Mouse (Mus musculus) E14TG2a.4 (cell line): ENCODE results near the gene Golga7b.

Experiments used
- H3K27me3 ChIP-seq: 2 replicates; pipeline ENCODE4 v1.6.1; 2014; ENCODE audit warnings: low read length, control low read depth; ENCODE audit not compliant: insufficient read depth
- H3K36me3 ChIP-seq: 2 replicates; pipeline ENCODE4 v1.6.1; 2014; ENCODE audit warnings: low read length, control low read depth; ENCODE audit not compliant: insufficient read depth
- H3K4me1 ChIP-seq: replicated peaks from 2 replicates; pipeline ENCODE4 v1.6.1; 2014; ENCODE audit warnings: low read depth, low read length, control low read depth
- H3K4me3 ChIP-seq: replicated peaks from 2 replicates; pipeline ENCODE4 v1.5.1; 2014; ENCODE audit warnings: mild to moderate bottlenecking, low read length
- H3K9me3 ChIP-seq: 2 replicates; pipeline ENCODE4 v1.6.1; 2014; ENCODE audit warnings: low read length, control low read depth
- CTCF ChIP-seq: conservative IDR thresholded peaks from 2 replicates; pipeline ENCODE4 v1.5.1; 2014; ENCODE audit warnings: low read length
- NANOG ChIP-seq: IDR thresholded peaks from 2 replicates; pipeline ENCODE4 v1.6.1; 2014; ENCODE audit warnings: borderline replicate concordance, low read length, mixed read lengths
- POU5F1 ChIP-seq: IDR thresholded peaks from 2 replicates; pipeline ENCODE4 v1.6.1; 2014; ENCODE audit warnings: low read length, borderline replicate concordance

Gene Golga7b

GRCm38 (mm10) chr19:42240881-42241280 lies 6.5 kb upstream of the Golga7b start:
- TF ChIP-seq NANOG (no peak), POU5F1 (no peak), CTCF (no peak)
- Histone ChIP-seq H3K36me3 (no peaks in the 10 kb centered on the region), H3K9me3 (no peaks in the 10 kb centered on the region), H3K4me1 (peaks cover 4% of the 10 kb centered on the region; the same call in 1 of the 2 replicates), H3K4me3 (no peak overlapping the region), H3K27me3 (peaks cover 19% of the 10 kb centered on the region)

DNA sequence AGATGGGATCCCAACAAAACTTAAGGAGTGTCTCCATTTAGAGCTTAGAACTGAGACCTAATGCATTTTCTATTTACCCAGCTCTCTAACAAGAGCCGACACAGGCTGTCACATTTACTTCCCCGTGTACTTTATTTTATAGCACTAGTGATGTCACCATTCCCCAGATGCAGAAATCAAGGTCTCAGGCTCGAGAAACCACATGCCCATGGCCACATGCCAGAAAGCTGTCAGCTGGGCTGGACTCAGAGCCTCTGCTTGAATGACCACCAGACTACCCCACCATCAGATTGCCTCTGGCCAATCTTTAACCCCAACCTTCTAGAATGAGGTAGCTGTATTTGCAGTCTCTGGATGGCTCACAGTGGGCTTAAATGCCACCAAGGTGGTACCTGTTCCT lies 4.0 kb upstream of the Golga7b start:
- Histone ChIP-seq H3K27me3 (peaks cover 28% of the 10 kb centered on the region; the same call in 1 of the 2 replicates), H3K4me3 (no peak overlapping the region), H3K36me3 (no peaks in the 10 kb centered on the region), H3K4me1 (peaks cover 8% of the 10 kb centered on the region; the same call in 1 of the 2 replicates), H3K9me3 (no peaks in the 10 kb centered on the region)
- TF ChIP-seq NANOG, result no peak
- no peak for TF ChIP-seq POU5F1
- no peak for TF ChIP-seq CTCF

GRCm38 (mm10) chr19:42246626-42247025 lies 748 bp upstream of the Golga7b start:
- H3K36me3 ChIP-seq, result no peaks in the 10 kb centered on the region
- H3K9me3 ChIP-seq, result no peaks in the 10 kb centered on the region
- peaks cover 39% of the 10 kb centered on the region for H3K27me3 ChIP-seq
- no peak overlapping the region for H3K4me3 ChIP-seq
- peaks cover 3% of the 10 kb centered on the region; the same call in 1 of the 2 replicates for H3K4me1 ChIP-seq
- no peak for TF ChIP-seq POU5F1

GRCm38 (mm10) chr19:42249976-42250914 lies 2.9 kb downstream of the Golga7b start:
- peaks cover 47% of the 10 kb centered on the region for H3K27me3 ChIP-seq

GRCm38 (mm10) chr19:42255438-42255783 lies 8.0 kb downstream of the Golga7b start:
- no peak for TF ChIP-seq NANOG
- no peak for TF ChIP-seq POU5F1
- no peak for TF ChIP-seq CTCF
- no peaks in the 10 kb centered on the region for H3K36me3 ChIP-seq
- peak overlapping the region; percentile 72 for H3K4me3 ChIP-seq
- H3K4me1 ChIP-seq, result peaks cover 4% of the 10 kb centered on the region
- no peaks in the 10 kb centered on the region for H3K9me3 ChIP-seq
- peaks cover 61% of the 10 kb centered on the region for H3K27me3 ChIP-seq

More at GRCm38 (mm10) chr19:42249976-42250914, 2.9 kb downstream of the Golga7b start:
- no peaks in the 10 kb centered on the region for H3K36me3 ChIP-seq
- H3K4me3 ChIP-seq, result no peak overlapping the region
- peaks cover 6% of the 10 kb centered on the region for H3K4me1 ChIP-seq
- TF ChIP-seq CTCF, result no peak
- no peak for TF ChIP-seq NANOG
- TF ChIP-seq POU5F1, result no peak
- H3K9me3 ChIP-seq, result no peaks in the 10 kb centered on the region

GRCm38 (mm10) chr19:42255784-42256610 lies 8.6 kb downstream of the Golga7b start:
- Histone ChIP-seq H3K4me3 (peak overlapping the region; percentile 72), H3K9me3 (no peaks in the 10 kb centered on the region), H3K36me3 (no peaks in the 10 kb centered on the region), H3K27me3 (peaks cover 56% of the 10 kb centered on the region), H3K4me1 (peaks cover 4% of the 10 kb centered on the region)
- TF ChIP-seq CTCF (no peak), NANOG (no peak)

DNA sequence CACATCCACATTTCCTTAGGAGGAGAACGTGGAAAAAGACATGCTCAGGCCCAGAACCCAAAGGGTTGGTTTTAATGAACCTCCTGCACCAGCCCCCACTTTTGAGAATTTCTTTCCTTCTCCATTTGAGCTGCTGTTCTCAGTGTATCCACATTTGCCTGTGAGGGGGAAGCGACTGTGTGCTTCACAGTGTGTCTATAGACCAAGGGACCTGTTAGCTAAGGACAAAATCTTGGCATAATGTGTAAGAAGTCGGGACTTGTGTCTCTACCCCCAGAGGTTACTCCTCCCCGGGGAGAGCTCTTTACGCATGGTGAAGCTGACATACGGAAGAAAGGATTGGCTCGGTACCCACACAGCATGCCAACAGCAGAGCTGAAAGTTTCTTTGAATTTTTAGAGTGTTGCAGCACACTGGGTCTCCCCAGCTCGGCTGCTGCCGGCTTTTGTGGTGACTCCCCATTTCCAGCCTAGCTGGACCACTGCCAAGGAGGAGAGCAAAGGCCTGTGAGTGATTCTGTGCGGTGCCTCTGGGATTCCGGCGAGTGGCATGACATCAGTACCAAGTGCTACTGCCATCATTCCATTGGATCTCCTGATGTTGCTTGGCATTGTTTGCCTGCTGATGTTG lies 9.4 kb downstream of the Golga7b start:
- Histone ChIP-seq H3K4me3 (no peak overlapping the region), H3K36me3 (no peaks in the 10 kb centered on the region), H3K4me1 (peaks cover 4% of the 10 kb centered on the region), H3K27me3 (peaks cover 49% of the 10 kb centered on the region), H3K9me3 (no peaks in the 10 kb centered on the region)
- no peak for TF ChIP-seq NANOG
- TF ChIP-seq CTCF, result no peak
- no peak for TF ChIP-seq POU5F1

DNA sequence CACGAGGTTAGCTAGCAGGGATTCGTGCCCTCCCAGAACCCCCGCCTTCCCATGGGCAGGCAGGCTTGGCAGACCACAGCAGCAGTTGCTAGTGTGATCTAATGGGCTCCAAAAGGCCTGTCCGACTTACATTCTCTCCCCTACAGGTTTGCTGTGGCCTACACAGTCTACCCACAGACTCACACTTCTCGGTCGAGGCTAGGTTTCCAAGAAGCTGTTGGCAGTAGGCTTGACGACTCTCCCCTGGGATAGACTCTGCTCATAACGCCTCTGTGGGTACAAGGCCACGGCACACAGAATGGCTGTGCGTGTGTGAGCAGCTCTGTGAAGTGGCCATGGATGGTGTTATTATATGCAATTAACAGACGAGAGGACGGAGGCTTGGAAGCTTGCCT lies 9.9 kb downstream of the Golga7b start:
- Histone ChIP-seq H3K4me1 (peaks cover 4% of the 10 kb centered on the region), H3K9me3 (no peaks in the 10 kb centered on the region), H3K36me3 (no peaks in the 10 kb centered on the region), H3K27me3 (peaks cover 49% of the 10 kb centered on the region), H3K4me3 (no peak overlapping the region)
- no peak for TF ChIP-seq POU5F1
- no peak for TF ChIP-seq NANOG
- no peak for TF ChIP-seq CTCF
